Mouse (Mus musculus) E14TG2a.4 (cell line): ENCODE results near the gene Atp5h.

ENCODE experiments used
- CTCF ChIP-seq: conservative IDR thresholded peaks from 2 replicates; pipeline ENCODE4 v1.5.1; 2014; ENCODE audit warnings: low read length
- NANOG ChIP-seq: IDR thresholded peaks from 2 replicates; pipeline ENCODE4 v1.6.1; 2014; ENCODE audit warnings: borderline replicate concordance, low read length, mixed read lengths
- POU5F1 ChIP-seq: IDR thresholded peaks from 2 replicates; pipeline ENCODE4 v1.6.1; 2014; ENCODE audit warnings: low read length, borderline replicate concordance

GRCm38 (mm10) chr11:115366039-115366705 is 53.6 kb downstream of the Atp5h start:
- TF ChIP-seq CTCF (no peak), POU5F1 (no peak), NANOG (no peak)
